Mouse (Mus musculus) kidney, embryonic 16.5 days (tissue): ENCODE data around the gene Pdgfd. TPM values are rescaled to one million over a fixed set of nuclear protein-coding genes. Genes with fewer than 3 reads are reported as not detected.
"Not testable (repeated sequence)": the region's sequence is repeated elsewhere in the genome, so short reads cannot be mapped to it uniquely, and the experiment has no call there.

Experiments
- ATAC-seq: fragments of 200-750 bp; cut with Nextera tagmentation; 2 replicates; pipeline ENCODE4 v1.8.0; 2017; ENCODE audit warnings: moderate TSS enrichment; ENCODE audit not compliant: low FRiP score, low TSS enrichment
- H3K27ac ChIP-seq: fragments of 300-500 bp; sonication (generic); 2 replicates; pipeline ENCODE4 v1.5.1; 2014; ENCODE audit warnings: low read length
- H3K27me3 ChIP-seq: fragments of 300-500 bp; sonication (generic); 2 replicates; pipeline ENCODE4 v1.6.1; 2014; ENCODE audit warnings: low read length, control low read depth, mixed read lengths; ENCODE audit not compliant: insufficient read depth
- H3K36me3 ChIP-seq: fragments of 300-500 bp; sonication (generic); 2 replicates; pipeline ENCODE4 v1.6.1; 2014; ENCODE audit warnings: low read length, control low read depth, mixed read lengths; ENCODE audit not compliant: insufficient read depth
- H3K4me1 ChIP-seq: fragments of 300-500 bp; sonication (generic); 2 replicates; pipeline ENCODE4 v1.6.1; 2014; ENCODE audit warnings: low read length, control low read depth, mixed read lengths; ENCODE audit not compliant: insufficient read depth
- H3K4me2 ChIP-seq: fragments of 300-500 bp; sonication (generic); replicated peaks from 2 replicates; pipeline ENCODE4 v1.6.1; 2014; ENCODE audit warnings: low read depth, low read length
- H3K4me3 ChIP-seq: fragments of 300-500 bp; sonication (generic); 2 replicates; pipeline ENCODE4 v1.5.1; 2014; ENCODE audit warnings: mild to moderate bottlenecking, low read length
- H3K9ac ChIP-seq: fragments of 300-500 bp; sonication (generic); replicated peaks from 2 replicates; pipeline ENCODE4 v1.6.1; 2014; ENCODE audit warnings: low read length
- H3K9me3 ChIP-seq: fragments of 300-500 bp; sonication (generic); 2 replicates; pipeline ENCODE4 v1.6.1; 2016; ENCODE audit warnings: low read length, control low read depth
- WGBS: fragments of 180-500 bp; shearing (Covaris S2); extraction: QIAGEN DNeasy Blood & Tissue Kit; methylation state at CpG from one replicate; pipeline ENCODE4 v1.1.7; 2014; 5-methylcytosine and 5-hydroxymethylcytosine counted together
- polyA plus RNA-seq: library from polyadenylated mRNA; unstranded; fragments of >200 nt; fragmentation: Nextera tagmentation; extraction: Ambion mirVana; gene quantifications from 2 replicates; pipeline ENCODE4 v1.2.1, GENCODE M21; 2015

Gene Pdgfd
- polyA plus RNA-seq, 1 experiment from 2014 or later = 20.4 TPM

DNA sequence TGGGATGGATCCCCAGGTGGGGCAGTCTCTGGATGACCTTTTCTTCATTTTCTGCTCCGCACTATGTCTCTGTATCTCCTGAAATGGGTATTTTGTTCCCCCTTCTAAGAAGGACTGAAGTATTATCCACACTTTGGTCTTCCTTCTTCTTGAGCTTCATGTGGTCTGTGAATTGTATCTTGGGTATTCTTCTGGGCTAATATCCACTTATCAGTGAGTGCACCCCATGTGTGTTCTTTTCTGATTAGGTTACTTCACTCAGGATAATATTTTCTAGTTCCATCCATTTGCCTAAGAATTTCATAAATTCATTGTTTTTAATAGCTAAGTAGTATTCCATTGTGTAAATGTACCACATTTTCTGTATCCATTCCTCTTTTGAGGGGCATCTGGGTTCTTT, 67.6 kb downstream of the Pdgfd start:
- not testable (repeated sequence) for H3K9me3 ChIP-seq, H3K4me3 ChIP-seq, H3K27me3 ChIP-seq, ATAC-seq, H3K4me2 ChIP-seq, H3K36me3 ChIP-seq, H3K4me1 ChIP-seq, H3K27ac ChIP-seq, H3K9ac ChIP-seq
- WGBS = 96% methylated on average over 1 of the region's 1 CpGs

DNA sequence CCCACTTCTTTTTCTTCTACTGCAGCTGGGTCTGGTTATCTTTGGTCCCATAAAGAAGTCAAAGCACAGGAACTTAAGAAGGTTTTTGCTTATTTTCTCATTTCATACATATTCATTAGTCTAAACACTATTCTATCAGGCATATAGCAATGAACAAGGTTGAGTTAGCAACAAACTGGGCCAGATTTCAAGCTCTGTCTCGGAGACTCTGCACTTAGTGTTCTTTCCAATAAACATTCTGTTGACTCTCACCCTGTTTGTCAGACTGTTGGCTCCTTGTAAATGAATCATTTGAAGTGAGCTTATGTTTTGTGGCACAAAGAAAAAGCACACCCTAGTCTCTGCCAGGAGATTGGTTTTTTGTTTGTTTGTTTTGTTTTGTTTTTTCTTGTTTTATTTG, 81.9 kb downstream of the Pdgfd start:
- ATAC-seq = no peak
- H3K4me3 ChIP-seq = no peak overlapping the region
- H3K4me1 ChIP-seq = no peaks in the 10 kb centered on the region
- H3K9me3 ChIP-seq = no peaks in the 10 kb centered on the region
- no peak overlapping the region for H3K27ac ChIP-seq
- 56% methylated on average over 1 of the region's 1 CpGs for WGBS
- H3K4me2 ChIP-seq = no peak overlapping the region
- H3K9ac ChIP-seq = no peak overlapping the region
- H3K27me3 ChIP-seq = no peaks in the 10 kb centered on the region
- H3K36me3 ChIP-seq = no peaks in the 10 kb centered on the region

DNA sequence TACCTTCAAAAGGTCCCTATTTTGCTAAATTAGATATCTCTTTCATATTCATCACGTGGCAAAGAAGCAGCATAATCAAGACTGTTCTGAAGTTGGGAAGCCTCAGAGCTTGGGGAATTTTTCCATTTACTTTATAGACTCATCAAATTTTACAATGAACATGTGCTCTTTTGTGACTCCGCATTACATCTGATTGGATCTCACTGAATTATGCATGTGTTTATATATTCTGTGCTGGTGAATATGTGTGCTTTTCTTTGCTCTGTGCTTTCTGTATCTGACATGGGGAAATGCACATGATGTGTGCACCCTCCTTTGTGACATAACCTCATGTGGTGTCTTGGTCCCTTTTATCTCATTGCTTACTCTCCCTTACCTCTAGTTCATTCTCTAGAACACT, 83.6 kb downstream of the Pdgfd start:
- no peak for ATAC-seq
- H3K4me1 ChIP-seq = no peaks in the 10 kb centered on the region
- no peak overlapping the region for H3K27ac ChIP-seq
- no peak overlapping the region for H3K4me3 ChIP-seq
- H3K36me3 ChIP-seq = no peaks in the 10 kb centered on the region
- no peaks in the 10 kb centered on the region for H3K27me3 ChIP-seq
- H3K9ac ChIP-seq = no peak overlapping the region
- 86% methylated on average over 2 of the region's 2 CpGs for WGBS
- no peak overlapping the region for H3K4me2 ChIP-seq
- H3K9me3 ChIP-seq = 0 out of 2 replicates have a peak, but pooled peaks cover 3% of the 10 kb centered on the region

GRCm38 (mm10) chr9:6257072-6257471, 88.7 kb downstream of the Pdgfd start:
- Histone ChIP-seq H3K9ac (no peak overlapping the region), H3K27me3 (no peaks in the 10 kb centered on the region), H3K4me1 (no peaks in the 10 kb centered on the region), H3K4me2 (no peak overlapping the region), H3K36me3 (no peaks in the 10 kb centered on the region), H3K9me3 (0 out of 2 replicates have a peak, but pooled peaks cover 3% of the 10 kb centered on the region), H3K27ac (no peak overlapping the region), H3K4me3 (no peak overlapping the region)
- ATAC-seq = no peak

DNA sequence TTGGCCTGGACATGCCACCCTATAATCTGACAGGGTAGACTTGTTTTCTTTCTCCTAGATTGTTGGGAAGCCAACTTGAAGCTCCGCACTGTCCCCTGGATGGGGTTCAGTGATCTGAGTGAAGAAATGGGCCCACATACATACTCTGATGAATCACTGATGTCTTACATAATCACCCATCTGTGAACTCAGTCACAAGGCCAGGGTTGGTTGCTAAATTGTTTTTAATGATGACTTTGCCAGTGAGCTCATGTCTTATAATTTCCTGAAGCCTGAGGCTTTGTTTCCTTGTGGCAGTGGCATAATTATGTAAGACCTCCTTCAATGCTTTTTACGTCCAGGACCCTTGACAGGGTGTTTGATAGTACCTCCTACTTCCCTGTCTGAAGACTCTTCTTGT, 96.4 kb downstream of the Pdgfd start:
- Histone ChIP-seq H3K36me3 (no peaks in the 10 kb centered on the region), H3K9ac (no peak overlapping the region), H3K4me3 (no peak overlapping the region), H3K27ac (no peak overlapping the region), H3K27me3 (no peaks in the 10 kb centered on the region), H3K4me2 (no peak overlapping the region), H3K9me3 (peaks cover 8% of the 10 kb centered on the region; the same call in 1 of the 2 replicates), H3K4me1 (no peaks in the 10 kb centered on the region; the same call in 1 of the 2 replicates)
- WGBS = 76% methylated on average over 2 of the region's 2 CpGs
- ATAC-seq = no peak

DNA sequence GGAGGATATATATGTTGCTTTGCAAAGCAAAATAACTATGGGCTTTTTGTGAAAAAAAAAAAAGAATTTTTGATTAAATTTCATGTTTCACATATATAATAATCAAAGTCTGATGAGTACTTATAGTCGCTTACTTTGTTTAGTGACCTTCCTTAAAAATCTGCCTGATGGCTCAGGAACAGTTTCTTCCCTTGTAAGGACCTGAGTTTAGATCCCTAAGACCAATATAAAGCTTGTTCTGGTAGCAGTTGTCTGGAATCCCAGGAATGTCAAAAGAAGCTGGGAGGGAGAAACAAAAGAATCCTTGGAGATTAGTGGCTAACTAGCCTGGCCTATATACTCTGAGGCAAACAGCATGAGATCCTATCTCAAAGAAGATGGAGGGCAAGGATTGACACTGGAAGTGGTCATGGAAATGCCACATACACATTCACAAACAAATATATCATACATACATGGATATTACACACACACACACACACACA, 101.5 kb downstream of the Pdgfd start, which contains the start of gene Ddi1:
TSS of gene Ddi1 (minus strand) at position 51 of the 485 bp plus-strand sequence.
- Histone ChIP-seq H3K9ac (no peak within 1 kb of the TSS), H3K36me3 (no peaks in the 10 kb centered on the region), H3K4me3 (no peak within 1 kb of the TSS), H3K27ac (no peak within 1 kb of the TSS), H3K4me1 (no peaks in the 10 kb centered on the region; the same call in 1 of the 2 replicates), H3K9me3 (peaks cover 8% of the 10 kb centered on the region; the same call in 1 of the 2 replicates), H3K27me3 (no peaks in the 10 kb centered on the region), H3K4me2 (no peak within 1 kb of the TSS)
- WGBS = 81% methylated on average over 1 of the region's 1 CpGs
- no peak; the same call in 1 of the 2 replicates for ATAC-seq

GRCm38 (mm10) chr9:6276395-6276794, 108.0 kb downstream of the Pdgfd start:
- Histone ChIP-seq H3K27ac (no peak overlapping the region), H3K4me3 (no peak overlapping the region), H3K4me2 (no peak overlapping the region), H3K36me3 (no peaks in the 10 kb centered on the region), H3K27me3 (no peaks in the 10 kb centered on the region), H3K9ac (no peak overlapping the region), H3K9me3 (no peaks in the 10 kb centered on the region), H3K4me1 (no peaks in the 10 kb centered on the region)
- ATAC-seq = no peak
- WGBS = 69% methylated on average over 1 of the region's 1 CpGs

GRCm38 (mm10) chr9:6277526-6277925, 109.1 kb downstream of the Pdgfd start:
- H3K4me3 ChIP-seq = no peak overlapping the region
- no peaks in the 10 kb centered on the region for H3K4me1 ChIP-seq
- H3K9me3 ChIP-seq = no peaks in the 10 kb centered on the region
- H3K27me3 ChIP-seq = no peaks in the 10 kb centered on the region
- H3K36me3 ChIP-seq = no peaks in the 10 kb centered on the region
- ATAC-seq = no peak
- no peak overlapping the region for H3K9ac ChIP-seq
- no peak overlapping the region for H3K27ac ChIP-seq
- H3K4me2 ChIP-seq = no peak overlapping the region

- Histone ChIP-seq H3K9me3 (no peaks in the 10 kb centered on the region), H3K27ac (no peak overlapping the region), H3K4me3 (no peak overlapping the region), H3K9ac (no peak overlapping the region), H3K27me3 (no peaks in the 10 kb centered on the region), H3K4me1 (no peaks in the 10 kb centered on the region), H3K4me2 (no peak overlapping the region), H3K36me3 (no peaks in the 10 kb centered on the region)
- ATAC-seq = peak; percentile 92
- 38% methylated on average over 1 of the region's 1 CpGs for WGBS
These were observed 118.4 kb downstream of the Pdgfd start for GRCm38 (mm10) chr9:6286770-6287169.

- Histone ChIP-seq H3K27me3 (no peaks in the 10 kb centered on the region), H3K4me3 (no peak overlapping the region), H3K4me2 (no peak overlapping the region), H3K27ac (no peak overlapping the region), H3K9ac (no peak overlapping the region), H3K4me1 (no peaks in the 10 kb centered on the region), H3K36me3 (no peaks in the 10 kb centered on the region), H3K9me3 (no peaks in the 10 kb centered on the region)
- WGBS = 24% methylated on average over 2 of the region's 2 CpGs
- ATAC-seq = no peak
These were observed 120.9 kb downstream of the Pdgfd start for GRCm38 (mm10) chr9:6289211-6289696.
